Mouse (Mus musculus) gastrocnemius, postnatal 14 days (tissue): Measurements from ENCODE around the gene Agpat1. TPM values are rescaled to one million over a fixed set of nuclear protein-coding genes. Genes with fewer than 3 reads are reported as not detected.

Experiments used
- DNase-seq: peaks from one replicate; pipeline ENCODE4 v3.0.0; 2021; ENCODE audit warnings: mixed read lengths
- intact Hi-C: fragments of 180-260 bp; cut with DNase I; formaldehyde crosslinking; loops from one replicate; pipeline ENCODE4 v1.15.1; 2025; ENCODE audit warnings: low total_unique reads
- total RNA-seq, 2 experiments: library from RNA; stranded (reverse); gene quantifications; 2 replicates each; pipeline ENCODE4 v1.2.3; 2021

The Agpat1 gene
- total RNA-seq, 2 experiments from 2014 or later: 38.8 to 39.1 TPM

DNA sequence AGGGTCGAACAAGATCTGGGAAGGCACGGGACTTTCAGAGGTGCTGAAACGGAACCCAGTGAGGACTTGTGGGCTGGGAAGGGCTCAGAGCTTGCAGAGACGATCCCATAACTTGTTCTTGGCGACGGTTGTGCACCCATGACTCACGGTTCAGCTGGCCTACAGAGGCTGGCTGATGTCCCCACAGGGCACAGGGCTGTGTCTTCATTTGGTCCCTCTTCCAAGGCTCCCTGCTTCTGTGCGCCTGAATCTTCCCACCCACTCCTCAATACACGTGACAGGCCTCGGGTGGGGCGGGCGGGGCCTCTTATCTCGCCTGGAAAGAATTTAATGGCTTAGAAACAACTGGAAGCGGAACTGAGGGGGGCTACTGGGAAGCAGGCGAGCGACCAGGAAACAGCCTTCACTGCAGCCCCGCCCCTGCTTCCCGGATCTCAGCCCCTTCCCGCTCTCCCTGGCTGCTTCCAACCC is 57.1 kb downstream of the Agpat1 start:
- DNase-seq: peak; percentile 63
- intact Hi-C loops: no loop called here

- intact Hi-C loops: no loop called here
- DNase-seq: no peak
Measured at GRCm38 (mm10) chr17:34662468-34662867, 58.4 kb downstream of the Agpat1 start.

DNA sequence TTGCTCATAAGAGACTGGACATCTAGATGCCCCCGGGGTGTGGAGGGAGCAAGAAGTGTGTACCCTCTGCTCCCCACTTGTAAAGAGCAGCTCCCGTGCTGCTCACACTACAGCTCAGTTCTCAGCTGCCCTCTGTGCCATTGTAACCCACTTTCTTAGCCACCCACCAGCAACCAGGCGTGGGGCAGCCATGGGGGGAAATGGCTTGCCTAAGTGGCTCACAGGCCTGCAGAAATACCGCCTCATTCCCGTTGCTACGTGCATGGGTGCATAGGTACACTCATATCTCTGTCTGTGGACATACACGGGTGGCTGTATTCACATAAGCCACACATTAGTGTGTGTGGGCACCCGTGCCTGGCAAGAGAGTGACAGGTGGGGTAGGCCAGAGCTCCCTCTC is 58.9 kb downstream of the Agpat1 start:
- intact Hi-C loops: no loop called here

More for the DNA sequence above, 58.9 kb downstream of the Agpat1 start:
- DNase-seq: no peak

Other genes starting within 250 kb of the Agpat1 start
- gene Btnl2, start 249.4 kb upstream of the Agpat1 start, total RNA-seq: under 1 TPM; 0.39 to 0.42 TPM
- gene Btnl1, start 227.1 kb upstream of the Agpat1 start, total RNA-seq: not detected
- under 1 TPM in 1 of 2 experiments, not detected in 1; 0.21 TPM for gene BC051142, start 205.4 kb upstream of the Agpat1 start, total RNA-seq
- not detected for gene Btnl4, start 126.9 kb upstream of the Agpat1 start, total RNA-seq
- gene Btnl6, start 86.9 kb upstream of the Agpat1 start, total RNA-seq: not detected
- gene Notch4, start 40.0 kb upstream of the Agpat1 start, total RNA-seq: 10 to 100 TPM; 15.7 to 27.3 TPM
- 1 to 10 TPM; 3.1 to 3.6 TPM for gene Gpsm3, start 14.5 kb upstream of the Agpat1 start, total RNA-seq
- 10 to 100 TPM; 17.3 to 17.9 TPM for gene Pbx2, start 13.0 kb upstream of the Agpat1 start, total RNA-seq
- gene Ager, start 6.4 kb upstream of the Agpat1 start, total RNA-seq: under 1 TPM; 0.44 to 0.55 TPM
- 10 to 100 TPM; 17.1 to 18.6 TPM for gene Rnf5, start 572 bp upstream of the Agpat1 start, total RNA-seq
- 10 to 100 TPM in 1 of 2 experiments, 1 to 10 TPM in 1; 5.4 to 11.1 TPM for gene Egfl8, start 11.7 kb downstream of the Agpat1 start, total RNA-seq
- gene Ppt2, start 24.2 kb downstream of the Agpat1 start, total RNA-seq: 10 to 100 TPM; 35.7 to 38.9 TPM
- under 1 TPM; 0.27 to 0.47 TPM for gene Prrt1, start 25.3 kb downstream of the Agpat1 start, total RNA-seq
- 1 to 10 TPM; 4.6 to 6.4 TPM for gene Fkbpl, start 40.5 kb downstream of the Agpat1 start, total RNA-seq
- gene Atf6b, start 42.9 kb downstream of the Agpat1 start, total RNA-seq: 10 to 100 TPM in 1 of 2 experiments, 1 to 10 TPM in 1; 8.9 to 11.0 TPM
- gene Tnxb, start 66.3 kb downstream of the Agpat1 start, total RNA-seq: 10 to 100 TPM; 69.8 to 85.6 TPM
- 1 to 10 TPM in 1 of 2 experiments, under 1 TPM in 1; 0.93 to 1.8 TPM for gene C4b, start 139.6 kb downstream of the Agpat1 start, total RNA-seq
- gene Cyp21a1, start 200.3 kb downstream of the Agpat1 start, total RNA-seq: under 1 TPM in 1 of 2 experiments, not detected in 1; 0.21 TPM
- gene Stk19, start 232.7 kb downstream of the Agpat1 start, total RNA-seq: 1 to 10 TPM; 6.8 to 7.2 TPM
- 10 to 100 TPM in 1 of 2 experiments, 1 to 10 TPM in 1; 9.3 to 13.0 TPM for gene Dxo, start 232.8 kb downstream of the Agpat1 start, total RNA-seq
- 10 to 100 TPM; 17.4 to 17.8 TPM for gene Skiv2l, start 245.9 kb downstream of the Agpat1 start, total RNA-seq
- 10 to 100 TPM in 1 of 2 experiments, 1 to 10 TPM in 1; 9.7 to 13.4 TPM for gene Nelfe, start 246.1 kb downstream of the Agpat1 start, total RNA-seq